Mouse (Mus musculus): ENCODE measurements around the gene Glce. TPM values are rescaled to one million over a fixed set of nuclear protein-coding genes. Genes with fewer than 3 reads are reported as not detected.

Gene Glce
- polyA plus RNA-seq, 1 experiment = 4.2 TPM

DNA sequence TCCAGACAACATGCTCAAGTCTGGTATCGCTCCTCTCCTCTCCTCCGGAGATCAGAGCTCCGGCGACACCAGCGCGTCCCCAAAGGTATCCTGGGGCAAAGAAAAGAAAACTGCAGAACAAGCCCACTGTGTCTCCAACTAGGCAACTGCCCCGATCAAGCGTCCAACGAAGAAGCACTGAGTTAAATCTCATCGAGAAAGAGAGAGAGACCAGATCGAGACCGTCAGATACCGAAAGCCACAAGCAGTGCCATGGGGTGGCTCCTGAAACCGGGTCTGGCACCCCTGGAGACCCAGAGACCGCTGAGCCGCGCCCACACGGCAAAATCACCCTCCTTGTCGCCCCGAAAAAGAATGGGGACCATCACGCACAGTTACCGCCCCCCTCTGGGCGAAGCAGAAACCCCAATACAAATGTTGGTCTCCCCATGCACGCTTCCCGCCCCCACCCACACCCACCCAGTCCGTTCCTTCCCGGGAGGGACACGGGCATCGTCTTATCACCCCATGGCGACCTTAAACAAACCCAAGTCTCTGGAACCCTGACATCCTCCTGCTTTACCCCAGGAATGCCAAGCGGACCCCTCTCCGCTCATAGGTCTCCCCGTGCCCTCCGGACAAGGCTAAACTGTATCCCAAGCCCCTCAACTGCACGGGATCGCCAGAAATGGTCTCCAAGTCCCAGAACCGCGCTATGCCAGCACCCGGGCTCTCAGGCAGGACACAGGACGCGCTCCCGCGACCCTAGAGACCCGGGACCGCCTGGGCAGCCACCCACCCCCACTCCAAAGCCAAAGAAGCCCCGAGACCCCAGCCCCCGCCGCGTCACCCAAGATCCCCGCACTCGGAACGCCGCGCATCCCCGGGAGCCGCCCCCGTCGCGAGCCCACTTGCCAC is 656 bp downstream of the Glce start:
- TF ChIP-seq POLR2A (IDR thresholded peaks at IDR 0.05; ENCODE audit: borderline replicate concordance, control insufficient read depth, low read depth, low read length) = no peak
- peak; percentile 15; the same call in 1 of the 2 replicates for TF ChIP-seq CTCF (IDR thresholded peaks at IDR 0.05; ENCODE audit: control insufficient read depth, insufficient read depth, low read length)
- Histone ChIP-seq H3K4me1 (ENCODE audit: control insufficient read depth, insufficient read depth, low read length) (no peaks in the 10 kb centered on the region; the same call in 1 of the 2 replicates), H3K27ac (ENCODE audit: control insufficient read depth, insufficient read depth, low read depth, low read length, poor library complexity) (peak overlapping the region; percentile 45; the same call in 1 of the 2 replicates), H3K4me3 (replicated peaks; ENCODE audit: control insufficient read depth, low read depth, low read length) (peak overlapping the region; percentile 68)
- 1% methylated on average over 59 of the region's 59 CpGs for WGBS

DNA sequence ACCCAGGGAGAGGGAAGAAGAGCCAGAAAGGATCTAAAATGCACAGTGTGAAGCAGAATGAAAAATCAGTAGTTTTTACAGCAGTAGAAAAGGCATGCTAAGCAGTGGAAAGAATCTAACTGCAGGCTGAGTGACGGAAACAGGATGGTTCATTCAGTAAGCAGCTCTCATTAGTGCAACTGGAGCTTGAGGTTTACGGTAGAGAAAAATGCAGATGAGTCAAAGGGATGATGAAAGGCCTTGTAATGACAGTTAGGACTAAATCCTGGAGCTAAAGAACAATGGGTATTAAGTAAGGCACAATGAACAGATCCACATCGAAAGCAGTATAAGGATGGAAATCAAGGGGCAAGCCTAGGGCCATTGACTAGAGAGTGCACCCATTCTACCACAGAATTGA is 3.7 kb downstream of the Glce start:
- no peak overlapping the region for H3K27ac ChIP-seq (ENCODE audit: control insufficient read depth, insufficient read depth, low read depth, low read length, poor library complexity)
- H3K4me1 ChIP-seq (ENCODE audit: control insufficient read depth, insufficient read depth, low read length) = no peaks in the 10 kb centered on the region
- WGBS = 64% methylated on average over 3 of the region's 3 CpGs
- no peak for TF ChIP-seq POLR2A (IDR thresholded peaks at IDR 0.05; ENCODE audit: borderline replicate concordance, control insufficient read depth, low read depth, low read length)
- TF ChIP-seq CTCF (IDR thresholded peaks at IDR 0.05; ENCODE audit: control insufficient read depth, insufficient read depth, low read length) = no peak
- no peak overlapping the region for H3K4me3 ChIP-seq (replicated peaks; ENCODE audit: control insufficient read depth, low read depth, low read length)

DNA sequence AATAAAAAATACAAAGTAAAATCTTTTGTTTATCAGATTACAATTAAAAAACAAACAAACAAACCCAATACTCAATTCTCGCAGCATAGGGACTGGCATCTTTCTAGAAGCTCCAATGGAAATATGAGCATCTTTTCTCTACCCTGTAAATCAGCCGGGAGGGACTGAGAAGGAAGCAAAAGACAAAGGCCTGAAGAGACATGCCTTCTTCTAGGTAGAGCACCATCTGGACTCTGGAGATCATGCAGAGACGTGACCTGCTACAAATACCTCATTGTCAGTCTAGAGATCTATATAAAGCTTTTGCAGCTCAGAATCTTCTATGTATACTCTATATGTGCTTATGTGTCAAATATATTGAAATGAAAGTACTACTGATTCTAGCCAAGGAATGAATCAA is 6.6 kb downstream of the Glce start:
- no peak for TF ChIP-seq POLR2A (IDR thresholded peaks at IDR 0.05; ENCODE audit: borderline replicate concordance, control insufficient read depth, low read depth, low read length)
- no peak for TF ChIP-seq CTCF (IDR thresholded peaks at IDR 0.05; ENCODE audit: control insufficient read depth, insufficient read depth, low read length)
- 70% methylated on average over 3 of the region's 3 CpGs for WGBS
- no peaks in the 10 kb centered on the region for H3K4me1 ChIP-seq (ENCODE audit: control insufficient read depth, insufficient read depth, low read length)
- no peak overlapping the region for H3K4me3 ChIP-seq (replicated peaks; ENCODE audit: control insufficient read depth, low read depth, low read length)
- no peak overlapping the region for H3K27ac ChIP-seq (ENCODE audit: control insufficient read depth, insufficient read depth, low read depth, low read length, poor library complexity)

DNA sequence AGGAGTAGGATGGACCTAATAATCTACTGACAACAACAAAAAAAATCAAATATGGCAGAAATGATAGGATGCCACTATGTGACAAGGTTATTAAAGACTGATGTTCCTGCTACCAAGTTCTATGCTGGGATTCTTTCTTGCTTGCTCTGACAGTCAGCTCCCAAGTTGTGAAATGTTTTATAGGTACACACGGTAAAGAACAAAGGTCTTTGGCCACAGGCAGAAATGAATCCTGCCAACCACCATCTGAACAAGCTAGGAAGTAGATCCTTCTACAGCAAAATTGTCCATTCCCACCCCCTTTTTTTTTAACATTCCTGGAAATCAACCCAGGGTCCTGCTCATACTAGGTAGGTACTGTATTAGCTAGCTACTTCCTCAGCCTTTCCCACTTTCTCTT is 25.9 kb downstream of the Glce start:
- WGBS = 71% methylated on average over 1 of the region's 1 CpGs
- H3K27ac ChIP-seq (ENCODE audit: control insufficient read depth, insufficient read depth, low read depth, low read length, poor library complexity) = no peak overlapping the region
- TF ChIP-seq POLR2A (IDR thresholded peaks at IDR 0.05; ENCODE audit: borderline replicate concordance, control insufficient read depth, low read depth, low read length) (no peak), CTCF (IDR thresholded peaks at IDR 0.05; ENCODE audit: control insufficient read depth, insufficient read depth, low read length) (no peak)
- H3K4me1 ChIP-seq (ENCODE audit: control insufficient read depth, insufficient read depth, low read length) = no peaks in the 10 kb centered on the region
- H3K4me3 ChIP-seq (replicated peaks; ENCODE audit: control insufficient read depth, low read depth, low read length) = no peak overlapping the region

DNA sequence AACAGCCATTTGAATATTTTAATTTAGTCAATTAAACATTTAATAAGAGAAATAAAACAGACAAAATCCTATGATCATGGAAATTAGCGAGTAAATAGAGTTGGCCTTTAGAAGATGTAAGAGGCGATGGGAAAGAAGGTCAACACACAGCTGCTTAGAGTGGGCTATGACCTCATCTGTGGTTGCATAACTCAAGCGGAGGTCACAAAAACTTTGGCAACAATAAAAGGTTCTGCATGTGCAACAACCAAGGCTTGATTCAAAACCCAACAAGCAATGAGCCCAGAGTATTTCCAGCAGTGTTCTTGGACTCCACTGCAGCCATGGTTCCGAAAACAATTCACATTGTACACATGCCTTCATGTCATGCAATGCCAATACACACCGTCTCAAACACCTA is 30.9 kb downstream of the Glce start:
- no peak overlapping the region for H3K4me3 ChIP-seq (replicated peaks; ENCODE audit: control insufficient read depth, low read depth, low read length)
- no peak for TF ChIP-seq CTCF (IDR thresholded peaks at IDR 0.05; ENCODE audit: control insufficient read depth, insufficient read depth, low read length)
- no peak for TF ChIP-seq POLR2A (IDR thresholded peaks at IDR 0.05; ENCODE audit: borderline replicate concordance, control insufficient read depth, low read depth, low read length)
- H3K4me1 ChIP-seq (ENCODE audit: control insufficient read depth, insufficient read depth, low read length) = no peaks in the 10 kb centered on the region
- H3K27ac ChIP-seq (ENCODE audit: control insufficient read depth, insufficient read depth, low read depth, low read length, poor library complexity) = no peak overlapping the region
- 65% methylated on average over 5 of the region's 5 CpGs for WGBS

DNA sequence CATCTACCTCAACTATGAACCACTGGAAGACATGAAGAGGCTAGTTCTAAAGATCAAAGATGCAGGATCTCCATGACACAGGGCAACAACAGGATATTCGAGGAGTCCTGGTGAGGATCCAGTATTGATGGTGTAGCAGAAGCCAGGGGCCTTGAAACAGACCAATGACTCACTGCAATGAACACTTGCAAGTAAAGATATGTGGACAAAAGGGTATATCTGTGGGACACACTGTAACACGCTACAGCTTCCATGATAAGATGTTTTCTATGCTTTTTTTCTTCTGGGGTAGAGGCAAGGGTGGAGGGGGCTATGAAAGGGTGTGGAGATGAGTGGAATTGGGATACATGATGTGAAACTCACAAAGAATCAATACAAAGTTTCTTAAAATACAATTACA is 36.9 kb downstream of the Glce start:
- no peaks in the 10 kb centered on the region; the same call in 1 of the 2 replicates for H3K4me1 ChIP-seq (ENCODE audit: control insufficient read depth, insufficient read depth, low read length)
- 77% methylated on average over 2 of the region's 2 CpGs for WGBS
- H3K4me3 ChIP-seq (replicated peaks; ENCODE audit: control insufficient read depth, low read depth, low read length) = no peak overlapping the region
- no peak for TF ChIP-seq CTCF (IDR thresholded peaks at IDR 0.05; ENCODE audit: control insufficient read depth, insufficient read depth, low read length)
- no peak for TF ChIP-seq POLR2A (IDR thresholded peaks at IDR 0.05; ENCODE audit: borderline replicate concordance, control insufficient read depth, low read depth, low read length)
- H3K27ac ChIP-seq (ENCODE audit: control insufficient read depth, insufficient read depth, low read depth, low read length, poor library complexity) = no peak overlapping the region

DNA sequence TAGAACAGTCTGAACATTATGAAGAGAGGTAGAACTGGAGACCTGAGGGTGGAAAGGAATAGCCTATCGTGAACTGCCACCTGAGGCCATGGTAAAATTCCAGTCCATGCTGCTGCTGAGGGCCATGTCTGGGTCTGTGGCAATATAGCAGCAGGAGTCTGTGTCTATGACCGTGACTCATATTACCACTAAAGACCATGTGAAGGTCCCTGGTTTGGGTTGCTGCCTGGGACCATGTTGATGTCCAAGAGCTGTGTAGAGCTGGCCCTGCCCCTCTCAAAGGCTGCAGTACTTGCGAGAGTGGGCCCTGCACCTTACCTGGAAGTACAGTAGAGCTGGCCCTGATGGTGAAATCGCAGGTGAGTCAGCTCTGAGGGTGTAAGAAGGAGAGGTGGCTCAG is 37.6 kb downstream of the Glce start:
- no peak for TF ChIP-seq POLR2A (IDR thresholded peaks at IDR 0.05; ENCODE audit: borderline replicate concordance, control insufficient read depth, low read depth, low read length)
- TF ChIP-seq CTCF (IDR thresholded peaks at IDR 0.05; ENCODE audit: control insufficient read depth, insufficient read depth, low read length) = no peak
- H3K27ac ChIP-seq (ENCODE audit: control insufficient read depth, insufficient read depth, low read depth, low read length, poor library complexity) = no peak overlapping the region
- WGBS = 79% methylated on average over 4 of the region's 4 CpGs
- no peaks in the 10 kb centered on the region; the same call in 1 of the 2 replicates for H3K4me1 ChIP-seq (ENCODE audit: control insufficient read depth, insufficient read depth, low read length)
- no peak overlapping the region for H3K4me3 ChIP-seq (replicated peaks; ENCODE audit: control insufficient read depth, low read depth, low read length)

DNA sequence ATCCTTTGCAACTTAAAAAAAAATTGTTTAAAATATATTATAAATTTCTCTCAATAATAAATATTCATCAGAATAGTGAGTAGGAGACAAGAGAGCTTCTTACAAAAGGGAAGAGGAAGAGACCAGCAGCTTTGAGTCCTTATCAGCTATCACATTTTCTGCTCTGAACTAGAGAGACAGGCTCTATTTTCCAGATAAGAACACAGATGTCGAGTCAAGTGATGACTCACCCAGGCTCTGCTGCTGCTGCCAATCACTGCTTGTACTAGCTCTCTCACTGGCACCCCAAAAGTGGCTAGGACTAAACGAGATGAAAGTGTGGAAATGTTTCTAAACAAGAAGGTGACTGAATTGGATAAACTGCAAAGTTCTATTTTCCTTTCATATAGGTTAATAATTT is 39.5 kb downstream of the Glce start:
- Histone ChIP-seq H3K4me3 (replicated peaks; ENCODE audit: control insufficient read depth, low read depth, low read length) (no peak overlapping the region), H3K27ac (ENCODE audit: control insufficient read depth, insufficient read depth, low read depth, low read length, poor library complexity) (no peak overlapping the region), H3K4me1 (ENCODE audit: control insufficient read depth, insufficient read depth, low read length) (no peaks in the 10 kb centered on the region; the same call in 1 of the 2 replicates)
- 16% methylated on average over 2 of the region's 2 CpGs for WGBS
- no peak for TF ChIP-seq POLR2A (IDR thresholded peaks at IDR 0.05; ENCODE audit: borderline replicate concordance, control insufficient read depth, low read depth, low read length)
- no peak for TF ChIP-seq CTCF (IDR thresholded peaks at IDR 0.05; ENCODE audit: control insufficient read depth, insufficient read depth, low read length)
